Mouse (Mus musculus): ENCODE results near the gene Rps28.

The Rps28 gene

DNA sequence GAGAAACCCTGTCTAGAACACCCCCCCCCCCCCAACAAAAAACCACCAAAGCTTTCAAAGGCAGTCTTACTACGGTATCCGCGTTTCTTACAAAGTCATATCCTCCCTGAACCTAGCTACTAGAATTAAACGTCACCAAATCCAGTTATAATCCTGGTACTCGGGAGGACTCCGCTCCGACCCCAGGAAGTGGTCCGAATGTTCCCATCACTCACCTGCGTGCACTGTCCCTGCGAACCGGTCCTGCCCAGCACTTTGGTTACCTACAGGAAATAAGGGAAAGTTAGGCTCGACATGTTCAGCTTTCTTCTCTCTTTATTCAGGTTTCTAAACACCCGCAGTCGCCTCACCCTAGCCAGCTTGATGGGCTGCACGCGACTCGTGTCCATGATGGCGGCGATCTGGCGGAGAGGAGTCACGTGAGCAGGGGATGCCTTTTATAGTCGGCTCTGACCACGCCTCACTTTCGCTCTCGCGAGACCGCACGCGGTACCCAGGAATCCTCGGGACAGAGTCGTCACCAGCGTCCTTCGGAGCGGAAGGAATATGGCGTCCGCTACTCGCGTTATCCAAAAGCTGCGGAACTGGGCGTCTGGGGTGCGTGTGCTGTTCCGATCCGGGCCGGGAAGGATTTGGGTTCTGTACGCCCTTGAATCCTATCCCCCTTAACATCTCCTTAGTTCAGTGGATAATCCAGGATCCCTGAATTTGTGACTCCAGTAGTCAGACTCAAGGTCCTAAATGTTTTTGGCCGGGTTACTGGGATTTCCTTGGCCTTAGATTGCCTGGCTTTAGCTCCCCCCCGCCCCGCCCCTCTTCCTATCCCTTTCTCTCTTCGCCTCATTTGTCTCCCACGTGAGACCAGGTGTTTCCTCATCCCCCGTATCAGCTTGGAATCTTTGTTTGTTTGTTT, at the start of gene Rps28, which contains the start of gene Ndufa7:
Gene Rps28 (minus strand): TSS at position 479 of the 913 bp plus-strand sequence.
Gene Ndufa7 (plus strand): TSS at position 489 of the 913 bp plus-strand sequence.
- under 1% methylated on average over 51 of the region's 51 CpGs for WGBS

DNA sequence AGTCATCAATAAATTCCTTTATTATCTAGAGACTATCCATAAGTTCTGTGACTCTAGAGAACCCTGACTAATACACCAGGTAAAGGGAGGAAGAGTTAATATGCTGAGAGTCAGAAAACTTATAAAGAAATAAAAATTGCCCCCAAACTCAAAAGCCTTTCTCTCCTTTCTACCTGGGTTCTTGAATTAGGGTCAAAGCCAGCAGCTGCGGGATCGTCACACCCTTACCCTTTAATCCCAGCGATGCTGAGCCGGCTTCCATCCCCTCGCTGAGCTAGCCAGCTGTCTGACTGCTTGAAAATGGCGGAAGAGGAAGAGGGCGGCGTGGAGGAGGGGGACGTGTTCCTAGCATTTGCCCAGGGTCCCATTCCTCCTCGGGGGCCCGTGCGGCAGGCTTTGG, 49.2 kb upstream of the Rps28 start, which contains the start of gene Gm7029:
Gene Gm7029 (plus strand): TSS at position 301 of the 400 bp plus-strand sequence.
- 90% methylated on average over 4 of the region's 12 CpGs for WGBS

DNA sequence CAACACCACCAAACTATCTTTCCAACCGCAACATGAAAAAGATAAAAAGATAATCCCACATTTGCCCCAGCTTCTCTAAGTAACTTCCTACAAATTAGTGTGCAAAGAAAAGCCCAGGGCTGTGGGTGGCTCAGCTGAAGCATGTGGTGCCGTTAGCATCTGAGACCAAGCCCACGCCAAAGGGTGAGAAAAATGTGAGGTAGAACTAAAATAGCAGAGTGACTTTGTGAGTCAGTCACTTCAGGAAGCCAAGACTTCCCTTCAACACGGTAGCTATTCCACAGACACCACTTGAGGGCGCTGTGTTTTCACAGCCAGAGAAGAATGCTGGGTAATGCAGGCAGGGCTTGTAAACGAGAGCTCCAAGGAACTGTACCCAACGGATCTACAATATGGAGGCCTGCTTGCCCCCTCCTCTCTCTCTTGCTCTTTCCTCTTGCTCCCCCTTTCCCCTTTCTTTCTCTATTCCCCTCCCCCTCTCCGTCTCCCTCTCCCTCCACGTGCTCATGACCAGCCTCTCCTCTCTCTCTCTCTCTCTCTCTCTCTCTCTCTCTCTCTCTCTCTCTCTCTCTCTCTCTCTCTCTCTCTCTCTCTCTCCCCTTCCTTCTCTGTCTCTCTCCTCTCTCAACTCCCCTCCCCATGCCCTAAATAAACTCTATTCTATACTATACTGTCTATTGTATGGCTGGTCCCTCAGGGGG, 41.1 kb upstream of the Rps28 start:
- 12% methylated on average over 9 of the region's 9 CpGs for WGBS

DNA sequence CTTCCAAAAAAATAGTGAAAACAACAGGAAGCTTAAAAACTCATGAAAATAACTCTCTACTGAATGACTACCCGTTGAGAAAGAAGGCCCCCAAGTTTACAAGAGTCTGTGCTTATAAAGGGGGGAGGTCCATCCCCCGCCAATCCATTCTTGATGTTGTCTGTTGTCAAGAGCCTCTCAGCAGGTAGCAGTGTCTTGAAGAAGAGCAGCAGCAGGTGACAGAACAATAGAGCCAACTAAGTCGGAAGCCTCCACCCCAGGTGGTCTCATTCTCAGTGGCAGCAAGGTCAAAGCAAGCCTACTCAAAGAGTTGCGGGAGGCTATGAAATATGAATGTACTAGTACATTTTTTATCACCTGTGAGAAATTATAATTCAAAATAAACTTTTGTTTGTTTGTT, 33.5 kb upstream of the Rps28 start:
- 80% methylated on average over 4 of the region's 4 CpGs for WGBS

DNA sequence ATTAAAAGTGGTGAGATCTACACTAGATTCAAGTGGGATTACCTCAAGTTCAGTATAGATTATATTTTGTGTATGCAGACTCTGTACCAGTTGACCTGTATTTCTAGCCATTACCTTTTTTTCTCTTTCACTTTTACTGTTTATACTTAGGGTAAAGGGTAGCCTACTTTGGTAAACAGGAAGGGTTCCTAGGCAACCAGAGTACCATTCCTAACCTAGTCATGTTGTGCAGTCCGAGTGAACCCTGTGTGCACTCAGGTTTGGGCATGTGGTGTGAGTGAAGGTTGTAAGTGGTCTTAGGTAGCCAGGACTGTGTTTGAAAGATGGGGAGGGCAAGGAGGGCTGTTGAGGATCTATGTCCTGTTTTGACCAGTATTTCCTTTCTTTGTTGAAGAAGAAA, 27.0 kb upstream of the Rps28 start:
- WGBS = 69% methylated on average over 1 of the region's 1 CpGs

DNA sequence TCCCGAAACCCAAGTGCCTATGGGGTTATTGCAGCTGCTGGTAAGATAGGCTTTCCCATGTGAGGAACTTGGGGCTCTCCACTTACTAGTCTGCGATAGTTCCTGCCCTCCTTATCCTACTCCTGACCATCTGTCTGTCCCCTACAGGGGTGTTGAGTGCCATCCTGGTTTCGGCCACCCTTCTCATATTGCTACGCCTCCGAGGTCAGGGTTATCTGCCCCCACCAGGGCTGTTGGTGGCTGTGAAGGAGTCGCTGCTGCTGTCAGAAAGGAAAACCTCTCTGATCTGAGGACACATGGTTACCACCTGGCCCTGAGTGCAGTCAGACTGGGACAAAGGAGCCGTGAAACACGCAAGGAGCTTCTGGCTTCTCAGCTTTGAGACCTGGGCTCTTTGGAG, 23.8 kb upstream of the Rps28 start:
- WGBS = 92% methylated on average over 8 of the region's 8 CpGs

DNA sequence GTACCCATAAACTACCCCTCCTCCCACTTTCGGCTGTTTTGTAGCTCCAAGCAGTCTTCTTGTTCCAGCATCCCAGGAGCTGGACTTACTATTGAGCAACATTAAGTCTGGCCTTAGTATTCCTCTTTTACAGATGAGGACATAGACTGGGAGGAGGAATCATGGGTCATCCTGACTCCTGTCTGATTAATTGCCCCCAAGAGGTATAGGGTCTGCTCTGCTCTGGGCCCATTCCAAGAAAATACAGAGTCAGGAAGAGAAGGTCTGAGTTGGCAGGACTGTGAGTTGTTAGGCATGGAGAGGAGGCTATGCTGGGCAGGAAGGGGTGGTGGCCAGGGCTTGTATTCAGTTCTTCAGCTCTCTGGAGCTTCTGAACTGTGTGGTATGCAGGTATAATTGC, 19.8 kb upstream of the Rps28 start:
- 63% methylated on average over 1 of the region's 1 CpGs for WGBS

DNA sequence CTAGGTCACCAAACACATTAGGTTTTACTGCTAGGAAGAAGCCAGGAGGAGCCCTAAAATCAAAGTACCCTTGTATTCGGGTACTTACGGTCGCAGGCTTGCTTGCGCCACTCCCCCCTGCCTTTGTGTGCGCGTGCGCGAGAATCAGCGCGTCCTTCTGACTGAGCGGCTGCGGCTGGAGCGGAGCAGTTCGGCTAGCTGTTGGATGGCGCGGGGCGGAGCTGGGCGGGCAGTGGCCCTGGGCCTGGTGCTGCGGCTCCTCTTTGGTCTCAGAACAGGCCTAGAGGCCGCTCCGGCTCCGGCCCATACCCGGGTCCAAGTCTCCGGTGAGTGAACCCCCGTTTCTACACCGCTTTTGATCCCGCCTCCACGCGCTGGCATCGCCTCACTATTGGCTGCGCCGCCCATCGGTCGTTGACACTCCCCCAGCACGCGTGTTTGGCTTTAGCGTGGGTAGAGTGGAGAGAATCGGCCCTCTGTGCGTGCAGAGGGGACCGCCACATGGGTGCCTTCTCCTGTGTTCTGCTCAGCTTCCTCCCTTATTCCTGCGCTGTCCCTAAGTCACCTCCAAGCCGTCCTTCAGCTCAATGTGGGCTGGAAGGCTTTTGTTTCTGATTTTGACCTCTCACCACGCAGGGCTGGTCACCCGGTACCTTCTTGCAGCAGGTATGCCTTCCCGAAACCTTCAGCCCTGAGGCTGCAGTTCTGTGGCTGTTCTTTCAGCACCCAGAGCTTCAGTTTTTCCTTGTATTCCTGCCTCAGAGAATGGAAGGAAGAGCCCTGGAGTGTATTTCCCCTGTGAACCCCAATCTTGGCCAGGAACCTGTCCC, 18.8 kb upstream of the Rps28 start, which contains the start of gene Cd320:
Gene Cd320 (plus strand): TSS at position 126 of the 830 bp plus-strand sequence.
- under 1% methylated on average over 45 of the region's 45 CpGs for WGBS

DNA sequence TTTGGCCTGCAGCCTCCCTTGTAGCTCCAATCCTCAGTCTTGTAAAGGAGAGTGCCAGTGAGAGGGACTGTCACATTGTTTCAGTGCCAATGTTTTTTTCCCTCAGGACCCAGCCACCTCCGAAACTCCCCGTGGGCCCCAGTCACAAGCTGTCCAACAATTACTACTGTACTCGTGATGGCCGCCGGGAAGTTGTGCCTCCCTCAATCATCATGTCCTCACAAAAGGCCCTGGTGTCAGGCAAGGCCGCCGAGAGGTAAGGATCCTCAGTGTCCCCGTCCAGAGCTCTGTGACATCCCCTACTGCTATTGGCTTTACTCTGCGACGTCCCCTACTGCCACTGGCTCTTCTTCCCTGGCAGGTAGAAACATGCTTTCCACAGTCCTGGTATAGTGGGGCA, 5.2 kb upstream of the Rps28 start:
- WGBS = 66% methylated on average over 10 of the region's 10 CpGs

DNA sequence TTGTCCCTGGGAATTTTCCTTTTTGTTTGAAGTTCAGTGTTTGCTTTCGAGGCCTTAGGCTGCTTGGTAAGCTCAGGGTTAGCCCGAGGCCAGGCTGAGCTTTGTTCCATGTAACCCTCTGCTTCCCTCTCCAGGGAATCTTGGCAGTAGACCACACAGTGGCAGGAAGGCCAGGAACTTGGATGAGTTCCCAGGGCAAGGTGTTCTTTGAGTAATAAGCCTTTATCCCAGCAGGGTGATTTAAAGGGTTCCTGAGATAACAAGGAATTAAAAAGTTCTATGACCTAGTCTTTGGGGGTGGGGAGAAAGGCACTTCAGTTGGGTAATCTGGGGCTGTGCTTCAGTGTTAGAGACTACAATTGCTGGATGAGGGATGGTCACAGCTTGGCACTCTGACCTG, 4.5 kb upstream of the Rps28 start:
- 33% methylated on average over 2 of the region's 2 CpGs for WGBS

DNA sequence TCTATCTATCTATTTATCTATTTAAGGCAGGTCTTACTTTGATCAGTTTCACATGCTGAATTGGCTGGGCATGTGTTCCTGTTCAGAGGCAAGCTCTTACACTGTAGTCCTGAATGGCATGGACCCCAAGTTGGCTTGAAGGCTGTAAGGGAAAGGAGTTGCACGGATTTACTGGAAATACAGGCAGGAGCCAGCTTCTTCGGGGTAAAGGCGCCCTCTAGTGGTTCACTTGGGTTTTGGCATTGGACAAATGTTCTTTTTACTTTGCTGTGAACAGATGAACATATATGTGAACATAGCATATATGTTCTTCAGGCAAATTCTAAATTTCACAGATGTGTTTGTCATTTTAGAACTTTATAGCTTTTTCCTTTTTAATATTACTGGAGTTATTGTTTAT, 2.5 kb upstream of the Rps28 start:
- 2% methylated on average over 3 of the region's 3 CpGs for WGBS

DNA sequence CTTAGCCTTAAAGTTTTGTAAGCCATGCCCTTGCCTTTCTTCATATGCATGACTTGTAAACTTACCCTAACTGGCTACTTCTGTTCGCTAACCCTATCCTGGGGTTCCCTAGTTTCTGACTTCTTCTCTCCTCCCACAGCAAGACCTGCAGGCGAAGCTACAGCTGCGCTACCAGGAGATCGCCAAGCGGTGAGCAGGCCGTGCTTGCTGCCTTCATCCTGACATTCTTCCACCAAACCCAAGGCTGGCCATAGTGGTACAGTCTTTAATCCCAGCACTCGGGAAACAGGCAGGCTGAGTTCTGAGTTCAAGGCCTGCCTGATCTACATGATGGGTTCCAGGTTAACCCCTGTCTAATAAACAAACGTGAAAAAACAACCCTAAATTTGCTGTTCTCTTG, 1.1 kb upstream of the Rps28 start:
- 83% methylated on average over 8 of the region's 8 CpGs for WGBS

DNA sequence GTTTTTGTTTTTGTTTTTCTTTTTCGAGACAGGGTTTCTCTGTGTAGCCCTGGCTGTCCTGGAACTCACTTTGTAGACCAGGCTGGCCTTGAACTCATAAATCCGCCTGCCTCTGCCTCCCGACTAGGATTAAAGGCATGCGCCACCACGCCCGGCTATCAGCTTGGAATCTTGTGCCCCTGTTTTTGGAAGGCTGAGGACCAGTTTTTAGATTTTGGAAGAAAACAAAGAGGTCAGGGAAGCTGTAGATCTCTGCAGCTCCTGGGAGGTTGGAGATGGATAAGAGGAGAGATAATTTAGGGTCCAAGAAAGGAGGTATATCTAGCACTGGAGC, 602 bp upstream of the Rps28 start:
- WGBS = 3% methylated on average over 6 of the region's 6 CpGs

DNA sequence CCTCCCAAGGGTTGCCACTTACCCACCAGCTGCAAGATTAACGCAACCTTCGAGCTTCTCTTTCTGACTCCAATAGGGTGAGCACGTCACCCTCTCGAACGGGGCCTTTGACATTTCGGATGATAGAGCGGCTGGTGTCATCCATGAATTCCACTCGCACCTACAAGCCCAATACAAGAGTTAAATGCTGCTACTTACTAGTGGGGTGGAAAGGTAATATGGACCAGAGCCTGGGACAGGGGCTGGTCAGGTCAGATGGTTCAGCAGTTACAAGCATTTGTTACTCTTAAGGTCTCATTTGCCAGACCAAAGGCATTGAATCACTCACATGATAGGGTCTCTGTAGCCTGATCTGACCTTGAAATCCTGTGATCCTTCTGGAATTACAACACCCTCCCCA, 1.2 kb downstream of the Rps28 start:
- 79% methylated on average over 8 of the region's 8 CpGs for WGBS

DNA sequence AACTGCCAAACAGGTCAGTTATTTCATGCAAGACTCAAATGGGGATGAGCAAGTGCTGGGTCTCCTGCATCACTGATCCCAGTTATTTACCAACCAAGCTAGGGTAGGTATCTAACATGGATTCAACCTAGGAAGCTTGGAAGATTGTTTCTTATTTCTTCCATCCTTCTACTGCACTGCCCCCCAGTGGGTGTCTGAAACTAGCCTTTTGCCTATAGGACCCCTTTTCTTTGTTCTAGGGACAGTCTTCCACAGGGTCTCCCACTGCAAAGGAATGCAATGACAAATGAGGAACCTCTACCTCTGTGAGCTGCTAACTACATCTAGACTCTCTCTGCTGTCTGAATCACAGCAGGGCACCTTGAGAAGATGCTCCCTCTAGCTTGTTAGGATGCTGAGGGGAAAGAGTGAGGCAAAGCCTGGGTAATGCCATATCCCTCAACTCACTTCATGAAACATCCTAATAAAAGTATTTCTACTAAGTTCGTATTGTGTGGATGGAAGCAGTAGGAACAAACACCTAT, 1.9 kb downstream of the Rps28 start:
- WGBS = 74% methylated on average over 1 of the region's 1 CpGs

DNA sequence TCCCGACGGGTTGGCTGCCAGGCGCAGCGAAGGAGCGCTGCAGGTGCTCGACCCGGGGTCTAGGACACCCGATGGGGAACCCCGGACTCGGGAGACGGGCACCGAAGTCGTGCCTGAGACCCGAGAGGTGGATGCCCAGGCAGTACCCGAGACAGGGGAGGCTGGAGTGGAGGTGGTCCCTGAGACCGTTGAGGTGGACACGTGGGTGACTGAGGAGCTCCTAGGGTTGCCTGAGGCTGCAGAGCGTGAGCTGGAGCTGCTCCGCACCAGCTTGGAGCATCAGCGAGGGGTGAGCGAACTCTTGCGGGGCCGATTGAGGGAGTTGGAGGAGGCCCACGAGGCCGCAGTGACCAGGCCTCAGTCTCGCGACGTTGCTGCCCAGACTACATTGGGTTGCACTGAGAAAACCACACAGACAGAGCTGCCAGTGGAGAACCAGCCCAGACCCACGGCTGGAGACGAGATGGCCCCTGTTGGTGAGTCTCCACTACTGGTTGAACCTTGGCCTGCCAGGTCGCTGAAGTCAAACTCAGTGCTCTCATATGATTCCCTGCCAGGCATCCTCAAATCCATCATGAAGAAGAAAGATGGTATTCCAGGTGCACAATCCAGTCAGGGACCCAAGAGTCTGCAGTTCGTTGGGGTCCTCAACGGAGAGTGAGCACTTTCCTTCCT, 6.3 kb downstream of the Rps28 start:
- WGBS = 20% methylated on average over 33 of the region's 33 CpGs

DNA sequence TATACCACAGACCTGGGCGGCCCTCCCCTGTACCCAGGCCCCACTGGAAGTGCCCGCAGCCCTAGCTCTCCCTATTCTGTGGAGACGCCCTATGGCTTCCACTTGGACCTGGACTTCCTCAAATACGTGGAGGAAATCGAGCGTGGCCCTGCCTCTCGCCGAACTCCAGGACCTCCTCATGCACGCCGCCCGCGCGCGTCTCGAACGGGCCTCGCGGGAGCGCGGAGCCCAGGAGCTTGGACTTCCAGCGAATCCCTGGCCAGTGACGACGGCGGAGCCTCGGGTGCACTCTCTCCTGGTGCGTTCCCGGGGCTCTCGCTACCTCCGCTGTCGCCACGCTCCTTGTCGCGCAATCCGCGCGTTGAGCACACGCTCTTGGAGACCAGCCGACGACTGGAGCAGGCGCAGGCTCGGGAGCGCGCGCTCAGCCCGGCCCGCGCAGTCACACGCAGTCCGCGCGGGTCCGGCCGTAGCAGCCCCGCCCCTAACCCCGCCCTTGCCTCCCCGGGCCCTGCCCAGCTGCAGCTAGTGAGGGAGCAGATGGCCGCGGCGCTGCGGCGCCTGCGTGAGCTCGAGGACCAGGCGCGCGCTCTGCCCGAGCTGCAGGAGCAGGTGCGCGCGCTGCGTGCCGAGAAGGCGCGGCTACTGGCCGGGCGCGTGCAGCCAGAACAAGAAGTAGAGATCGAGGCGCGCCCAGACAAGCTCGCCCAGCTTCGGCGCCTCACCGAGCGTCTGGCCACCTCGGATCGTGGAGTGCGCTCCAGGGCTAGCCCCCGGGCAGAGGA, 7.0 kb downstream of the Rps28 start:
- WGBS = 1% methylated on average over 89 of the region's 89 CpGs

DNA sequence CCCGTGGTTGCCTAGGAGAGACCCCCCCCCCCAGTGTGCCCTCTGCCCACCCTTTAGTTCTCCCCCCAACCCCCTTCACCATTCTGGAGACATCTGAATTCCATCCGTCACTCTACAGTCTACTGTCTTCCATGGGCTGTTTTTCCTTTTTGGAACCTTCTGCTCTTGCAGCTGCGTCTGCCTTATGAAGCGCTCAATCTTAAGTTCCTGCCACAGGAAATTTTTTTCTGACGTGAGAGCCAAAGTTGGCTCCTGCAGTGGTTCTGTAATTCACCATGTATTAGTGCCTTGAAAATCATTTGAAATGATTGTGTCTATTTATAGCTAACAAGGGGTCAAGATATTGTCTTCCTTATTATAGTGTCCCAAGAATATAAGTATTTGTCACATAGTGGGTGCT, 7.8 kb downstream of the Rps28 start:
- 33% methylated on average over 5 of the region's 5 CpGs for WGBS

DNA sequence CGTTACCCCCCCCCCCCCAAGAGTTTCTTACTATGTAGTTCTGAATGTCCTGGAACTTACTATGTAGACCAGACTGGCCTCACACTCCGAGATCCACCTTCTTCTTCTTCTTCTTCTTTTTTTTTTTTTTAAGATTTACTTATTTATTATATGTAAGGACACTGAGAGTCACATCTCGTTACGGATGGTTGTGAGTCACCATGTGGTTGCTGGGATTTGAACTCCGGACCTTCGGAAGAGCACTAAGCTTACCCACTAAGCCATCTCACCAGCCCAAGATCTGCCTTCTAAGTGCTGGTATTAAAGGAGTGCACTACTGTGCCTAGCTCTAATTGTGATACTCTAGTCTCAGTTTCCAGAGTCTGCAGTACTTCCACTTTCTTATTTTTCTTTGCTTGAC, 9.0 kb downstream of the Rps28 start:
- 85% methylated on average over 6 of the region's 6 CpGs for WGBS

DNA sequence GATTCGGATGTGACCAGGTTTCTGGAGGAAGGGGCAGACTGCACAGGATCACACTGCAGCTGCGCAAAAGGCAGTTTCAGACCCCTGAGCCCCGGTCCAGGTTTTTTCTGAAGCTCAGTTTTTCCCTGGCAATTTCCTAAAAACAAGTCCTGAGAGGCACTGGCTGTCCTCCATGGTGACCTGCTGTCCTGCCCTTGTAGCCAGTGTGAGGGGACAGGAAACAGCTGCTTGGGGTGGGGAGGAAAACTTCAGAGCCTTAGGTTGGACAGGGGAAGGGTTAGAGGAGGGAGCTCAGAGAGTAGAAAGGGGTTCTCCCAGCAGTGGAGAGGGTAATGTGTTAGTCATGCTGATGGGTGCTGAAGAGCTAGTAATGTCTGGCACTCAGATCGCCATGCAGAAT, 11.4 kb downstream of the Rps28 start:
- 62% methylated on average over 4 of the region's 4 CpGs for WGBS
